Mouse (Mus musculus) spleen, adult 10 weeks (tissue): ENCODE data around the gene Phc1. TPM values are rescaled to one million over a fixed set of nuclear protein-coding genes. Genes with fewer than 3 reads are reported as not detected.

Source experiments
- polyA plus RNA-seq: library from polyadenylated mRNA; stranded (reverse); fragments of 350-450 nt; fragmentation: Illumina TruSeq; extraction: RNeasy Lipid Tissue Mini Kit (QIAGEN cat#74804); gene quantifications from one replicate; pipeline ENCODE4 v1.2.3, GENCODE M21; 2015; ENCODE audit warnings: low replicate concordance; ENCODE audit not compliant: insufficient read depth

The Phc1 gene
- 13.2 TPM for polyA plus RNA-seq

GRCm38 (mm10) chr6:122340349-122341000, at the start of gene Phc1:
Phc1 (minus strand) TSS chr6:122340561.

GRCm38 (mm10) chr6:122308505-122309393, 31.6 kb downstream of the Phc1 start, which contains the start of gene M6pr:
M6pr (plus strand) TSS chr6:122308720.

DNA sequence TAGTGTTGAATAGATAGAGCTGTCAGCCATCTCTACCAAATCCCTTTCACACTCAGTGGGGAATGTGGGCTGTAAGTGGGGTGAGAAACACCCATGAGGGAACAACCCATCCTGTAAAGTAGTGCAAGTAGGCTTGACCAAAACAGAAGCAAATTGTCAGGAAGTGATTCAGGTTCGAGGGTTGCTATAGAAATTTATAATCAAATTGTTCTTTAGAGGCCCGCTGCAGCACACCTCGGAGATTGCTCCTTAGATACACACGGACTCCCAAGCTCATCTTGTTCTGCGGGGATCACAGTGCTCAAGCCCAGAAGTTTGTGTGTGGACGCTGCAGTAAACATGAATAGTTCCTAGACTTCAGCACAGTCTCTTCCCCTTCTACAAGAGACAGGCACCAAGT, 57.6 kb downstream of the Phc1 start, which contains the start of gene Klrg1:
Klrg1 (minus strand) TSS at position 101 of the 400 bp plus-strand sequence.

Other genes with a start within 250 kb of the Phc1 start
- gene Klrg1, start 57.7 kb downstream of the Phc1 start, polyA plus RNA-seq, result 4.2 TPM
- 294 TPM for gene M6pr, start 31.8 kb downstream of the Phc1 start, polyA plus RNA-seq
- gene Rimklb, start 158.2 kb upstream of the Phc1 start, polyA plus RNA-seq, result 0.50 TPM
- 10.8 TPM for gene Mfap5, start 165.3 kb upstream of the Phc1 start, polyA plus RNA-seq
- gene Aicda, start 213.2 kb upstream of the Phc1 start, polyA plus RNA-seq, result 2.0 TPM